Mouse (Mus musculus): Measurements from ENCODE around the gene Hnrnpll.

The Hnrnpll gene

DNA sequence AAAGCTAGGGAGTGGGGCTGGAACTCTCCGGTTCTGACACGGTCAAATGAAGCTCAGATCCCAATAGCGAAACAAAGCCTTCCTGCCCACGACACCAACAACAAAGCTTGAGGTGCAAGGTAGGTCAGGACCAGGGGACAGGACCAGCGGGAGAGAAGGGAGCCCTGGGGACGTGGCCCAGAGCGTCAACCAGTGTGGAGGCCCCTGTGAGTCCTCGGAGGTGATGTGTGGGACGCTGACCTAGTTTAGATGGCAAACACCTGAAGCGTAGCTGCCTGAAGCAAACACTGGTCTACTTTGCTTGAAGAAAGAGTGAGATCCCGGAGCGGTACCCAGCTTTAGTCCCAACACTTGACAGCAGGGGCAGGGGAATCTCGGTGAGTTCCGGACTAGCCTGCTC, 62.5 kb downstream of the Hnrnpll start:
- no peak for DNase-seq (ENCODE audit: low spot score)

DNA sequence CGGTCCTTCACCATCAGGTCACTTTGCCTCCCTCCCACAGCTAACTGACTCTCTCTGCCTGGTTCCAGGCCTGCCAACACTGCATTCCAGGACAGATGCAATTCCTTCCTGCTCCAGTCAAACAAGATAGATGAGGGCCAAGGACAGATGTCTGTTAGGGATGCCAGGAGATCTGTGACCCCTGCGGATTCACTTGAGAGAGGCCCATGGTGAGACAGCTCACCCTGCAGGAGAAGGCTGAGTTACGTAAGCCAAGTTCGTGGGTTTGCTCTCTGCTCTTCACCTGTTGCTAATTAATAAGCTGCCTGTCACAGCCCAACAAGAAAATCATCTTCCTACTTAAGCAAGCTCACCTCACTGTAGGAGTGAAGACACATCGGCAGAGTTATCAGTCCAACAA, 63.1 kb downstream of the Hnrnpll start:
- DNase-seq (ENCODE audit: low spot score) = no peak

DNA sequence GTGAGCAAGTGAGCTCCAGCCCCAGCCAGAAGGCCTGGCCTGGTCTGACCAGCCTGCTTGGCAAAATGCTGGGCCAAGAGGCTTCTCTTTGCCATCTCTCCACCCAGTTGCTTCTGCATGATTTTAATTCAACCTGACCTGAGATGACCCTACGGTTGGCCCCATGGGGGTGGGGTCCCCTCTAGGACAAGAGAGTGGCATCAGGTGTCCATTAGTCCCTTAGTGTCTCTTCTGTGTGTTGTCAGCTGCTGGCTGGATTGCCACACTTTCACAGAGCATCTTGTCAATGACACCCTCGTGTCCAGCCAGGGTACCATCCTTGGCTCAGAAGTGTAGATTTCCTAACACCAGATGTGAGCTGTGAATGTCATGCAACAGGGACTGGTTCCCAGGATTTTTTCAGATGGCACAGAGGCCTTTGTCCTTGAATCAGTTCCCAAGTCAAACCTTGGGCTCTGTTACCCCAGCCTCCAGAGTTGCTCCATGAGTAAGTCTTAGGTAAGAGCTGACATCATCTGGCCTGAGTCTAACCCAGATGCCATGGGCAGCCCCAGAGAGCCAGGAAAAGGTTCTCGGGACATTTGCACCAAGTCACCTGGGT, 66.9 kb downstream of the Hnrnpll start:
- no peak for DNase-seq (ENCODE audit: low spot score)

DNA sequence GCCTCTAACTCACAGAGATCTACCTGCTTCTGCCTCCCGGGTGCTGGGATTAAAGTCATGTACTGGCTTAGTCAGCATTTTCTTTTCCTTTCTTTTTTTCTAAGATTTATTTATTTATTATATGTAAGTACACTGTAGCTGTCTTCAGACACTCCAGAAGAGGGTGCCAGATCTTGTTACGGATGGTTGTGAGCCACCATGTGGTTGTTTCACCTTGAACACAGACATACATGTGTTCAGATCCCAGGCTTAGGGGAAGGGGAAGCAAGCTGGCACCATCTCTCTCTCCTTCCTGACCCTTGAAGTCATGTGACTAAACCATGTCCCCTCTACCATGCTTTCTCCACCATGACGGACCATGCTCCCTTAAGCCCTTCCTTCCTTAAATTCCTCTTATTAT, 70.0 kb downstream of the Hnrnpll start:
- no peak for DNase-seq (ENCODE audit: low spot score)

DNA sequence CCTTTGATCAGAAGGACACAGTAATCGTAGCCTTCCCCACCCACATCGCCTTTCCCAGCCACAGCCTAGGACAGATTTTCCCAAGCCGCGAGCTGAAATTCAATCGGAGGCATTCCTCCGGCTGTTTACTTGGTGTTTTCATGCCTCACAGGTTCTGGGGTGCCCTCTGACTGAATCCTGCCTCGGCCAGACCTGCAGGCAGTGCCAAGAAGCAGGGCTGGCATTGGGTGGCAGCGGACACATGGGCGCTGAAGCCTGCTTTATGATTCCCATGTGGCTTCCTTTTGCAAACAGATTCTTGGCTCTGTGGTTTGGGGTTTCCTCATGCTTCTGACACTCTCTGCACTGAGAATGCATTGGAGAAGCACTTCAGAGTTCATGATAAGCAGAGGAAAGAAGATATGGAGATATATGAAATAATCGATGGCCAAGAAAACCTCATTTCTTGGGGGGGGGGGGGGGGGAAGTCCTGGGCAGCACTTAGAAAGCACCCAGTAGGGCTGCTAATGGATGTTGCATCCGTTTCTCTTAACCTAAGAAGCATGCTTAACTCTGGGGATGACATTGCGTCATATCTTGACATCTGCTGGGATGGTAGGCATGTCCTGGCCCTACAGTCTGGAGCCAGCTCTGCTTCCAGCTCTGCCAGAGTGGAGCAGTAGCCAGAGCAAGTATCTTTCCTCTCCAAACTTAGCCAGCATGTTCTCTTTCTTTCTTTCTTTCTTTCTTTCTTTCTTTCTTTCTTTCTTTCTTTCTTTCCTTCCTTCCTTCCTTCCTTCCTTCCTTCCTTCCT, 70.8 kb downstream of the Hnrnpll start:
- DNase-seq (ENCODE audit: low spot score) = no peak

DNA sequence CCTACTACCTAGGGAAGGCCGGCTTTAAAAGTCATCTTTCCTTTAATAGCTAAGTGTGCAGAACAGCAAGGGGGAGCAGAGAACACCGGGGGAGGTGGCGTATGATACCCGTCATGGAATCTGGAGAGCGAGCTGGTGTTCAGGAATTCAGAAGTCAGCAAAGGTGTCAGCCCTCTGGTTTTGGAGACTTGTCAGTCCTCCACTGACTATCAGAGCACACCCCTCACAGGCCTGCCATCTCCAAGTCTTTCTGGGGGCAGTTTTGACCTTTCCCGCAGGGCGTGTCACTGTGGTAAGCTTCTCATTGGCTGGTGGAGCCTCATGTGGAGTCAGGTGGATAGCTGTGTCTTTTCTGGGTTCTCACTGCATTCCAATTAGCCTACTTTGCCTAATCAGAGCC, 72.0 kb downstream of the Hnrnpll start:
- no peak for DNase-seq (ENCODE audit: low spot score)

DNA sequence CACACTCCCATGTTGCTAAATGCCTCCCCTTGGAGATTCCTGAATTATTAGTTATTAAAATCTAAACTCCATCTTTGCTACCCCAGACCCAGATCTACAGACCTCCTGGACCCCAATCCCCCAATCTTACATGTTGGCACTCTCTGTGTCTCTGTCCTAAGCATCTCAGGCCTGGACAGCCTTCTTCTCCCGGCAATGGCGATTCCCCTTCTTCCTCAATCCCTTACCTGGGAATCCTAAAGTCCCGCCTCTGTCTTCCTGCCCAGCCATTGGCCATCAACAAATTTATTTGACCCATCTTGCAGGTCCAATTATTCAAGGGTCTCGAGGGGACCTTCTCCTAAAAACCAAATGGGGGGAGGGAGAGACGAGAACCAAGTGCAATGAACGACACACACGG, 77.7 kb downstream of the Hnrnpll start:
- no peak for DNase-seq (ENCODE audit: low spot score)

DNA sequence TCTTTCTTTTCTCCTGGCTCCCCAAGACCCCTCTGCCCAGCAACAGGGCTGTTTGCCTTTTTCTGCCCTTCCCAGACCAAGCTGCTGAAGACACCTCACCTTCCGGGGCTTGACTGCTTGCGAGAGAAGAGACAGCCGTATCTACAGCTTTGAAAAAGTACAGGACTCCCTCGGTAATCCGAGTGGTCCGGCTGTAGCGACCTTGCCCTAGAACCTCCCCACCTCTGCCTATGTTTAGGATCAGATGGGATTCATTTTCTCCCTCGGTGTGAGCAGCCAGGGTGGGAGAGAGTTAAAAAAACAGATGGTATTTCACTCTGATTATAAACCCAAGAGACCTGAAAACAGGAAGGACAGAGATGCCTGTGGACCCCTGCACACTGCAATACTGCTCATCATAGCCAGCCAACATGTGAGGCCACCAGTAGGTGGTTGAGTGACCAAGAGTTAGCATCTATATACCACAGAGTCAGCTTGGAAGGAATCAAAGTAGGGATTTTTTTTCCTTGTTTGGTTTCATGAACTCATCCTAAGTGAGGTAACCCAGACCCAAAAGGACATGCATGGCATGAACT, 79.1 kb downstream of the Hnrnpll start:
- DNase-seq (ENCODE audit: low spot score) = no peak

DNA sequence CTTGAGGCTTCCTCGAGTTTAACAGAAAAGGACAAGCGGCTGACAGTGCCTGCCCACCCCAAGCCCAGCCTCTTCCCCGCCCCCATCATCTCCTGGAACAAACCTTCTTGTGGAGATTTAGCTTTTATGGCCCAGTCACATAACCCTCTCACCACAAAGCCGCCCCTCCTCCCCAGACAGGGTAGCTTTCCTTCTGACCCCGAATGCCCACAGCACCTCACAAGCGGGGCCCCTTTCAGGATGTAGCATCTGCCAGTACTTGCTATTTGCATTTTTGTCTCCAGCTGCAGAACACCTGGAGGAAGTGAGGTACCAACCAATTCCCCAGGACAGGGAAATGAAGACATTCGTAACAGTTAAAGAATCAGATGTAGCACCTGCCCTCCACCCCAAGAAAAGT, 79.6 kb downstream of the Hnrnpll start:
- no peak for DNase-seq (ENCODE audit: low spot score)

DNA sequence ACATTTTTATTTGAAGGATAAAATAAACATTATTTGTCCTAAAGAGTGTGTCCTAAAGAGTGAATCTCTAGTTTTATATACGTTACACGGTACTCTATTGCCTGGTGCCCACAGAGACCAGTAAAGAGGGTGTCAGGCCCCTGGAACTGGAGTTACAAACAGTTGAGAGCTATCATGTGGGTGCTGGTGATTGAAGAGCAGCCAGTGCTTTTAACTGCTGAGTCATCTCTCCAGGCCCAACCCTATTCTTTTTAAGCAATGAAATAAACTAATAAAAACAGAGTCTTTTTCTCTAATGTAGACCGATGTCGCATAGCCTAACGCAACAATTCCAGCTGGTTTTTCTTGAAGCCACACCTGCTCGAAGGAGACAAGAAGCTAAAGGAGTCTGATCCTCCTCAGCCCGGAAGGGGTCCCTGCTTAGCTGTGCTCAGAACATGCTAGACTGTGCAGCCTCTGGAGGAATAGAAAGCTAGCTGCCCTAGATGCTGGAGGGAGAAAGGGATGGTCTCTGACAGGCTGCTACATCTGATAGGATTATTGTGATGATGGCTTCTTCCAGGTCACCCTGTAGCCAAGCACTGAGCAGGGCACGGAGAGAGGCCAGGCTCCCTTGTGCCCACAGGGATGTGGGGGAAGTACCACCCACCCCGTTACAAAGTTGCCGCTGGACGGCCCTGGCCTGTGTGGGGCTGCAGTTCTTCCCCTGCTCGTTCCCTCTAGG, 80.2 kb downstream of the Hnrnpll start:
- no peak for DNase-seq (ENCODE audit: low spot score)

DNA sequence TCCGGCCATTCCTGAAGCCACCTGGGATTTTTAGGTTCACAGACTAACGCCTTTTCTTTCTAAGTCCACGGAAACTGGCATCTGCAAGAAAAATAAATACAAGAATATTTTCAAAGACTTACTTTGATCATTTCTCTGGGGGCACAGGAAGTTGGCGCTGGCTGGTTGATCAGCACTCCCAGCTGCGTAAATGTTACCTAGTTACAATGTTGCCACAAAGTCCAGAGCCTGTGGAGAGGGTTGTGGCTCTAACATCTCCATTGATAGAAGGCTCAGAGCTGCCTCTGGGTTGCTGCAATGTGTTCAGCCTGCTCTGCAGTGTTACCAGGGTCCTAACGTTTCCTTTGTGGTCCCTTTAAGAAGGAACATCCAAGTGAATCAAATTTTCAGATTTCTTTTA, 80.8 kb downstream of the Hnrnpll start:
- DNase-seq (ENCODE audit: low spot score) = no peak

DNA sequence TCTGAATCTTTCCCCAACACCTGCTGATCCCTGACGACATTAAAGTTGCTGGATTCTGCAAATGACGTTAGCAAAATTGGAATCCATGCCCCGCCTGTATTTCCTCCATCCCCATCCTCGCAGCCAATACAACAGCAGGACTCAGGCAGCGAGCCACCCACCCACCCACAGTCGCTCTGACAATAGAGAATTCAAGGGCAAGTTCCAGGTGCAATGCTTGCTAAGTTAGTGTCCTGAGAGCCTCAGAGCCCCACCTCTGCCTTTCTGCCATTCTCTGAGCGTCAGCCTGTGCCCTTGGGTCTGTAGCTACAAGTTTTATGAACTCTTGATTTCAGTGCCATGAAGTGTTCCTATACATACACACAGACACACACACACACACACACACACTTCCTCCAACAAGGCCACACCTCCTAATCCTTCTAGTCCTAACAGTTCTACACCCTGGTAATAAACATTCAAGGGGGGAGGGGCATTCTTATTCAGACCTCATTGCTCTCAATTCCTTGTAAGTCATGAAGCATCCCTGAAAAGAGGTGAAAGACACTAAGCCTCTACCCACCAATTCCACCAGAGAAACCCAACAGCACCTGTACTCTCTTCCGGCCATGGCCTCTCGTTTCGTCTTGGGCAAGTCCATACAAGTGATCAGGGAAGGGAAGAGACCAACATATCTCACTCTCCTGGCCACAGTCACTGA, 81.6 kb downstream of the Hnrnpll start:
- no peak for DNase-seq (ENCODE audit: low spot score)

Data from urinary bladder, postnatal 25 days (tissue).